Mouse (Mus musculus): Measurements from ENCODE around the gene Olfr287.

The Olfr287 gene

DNA sequence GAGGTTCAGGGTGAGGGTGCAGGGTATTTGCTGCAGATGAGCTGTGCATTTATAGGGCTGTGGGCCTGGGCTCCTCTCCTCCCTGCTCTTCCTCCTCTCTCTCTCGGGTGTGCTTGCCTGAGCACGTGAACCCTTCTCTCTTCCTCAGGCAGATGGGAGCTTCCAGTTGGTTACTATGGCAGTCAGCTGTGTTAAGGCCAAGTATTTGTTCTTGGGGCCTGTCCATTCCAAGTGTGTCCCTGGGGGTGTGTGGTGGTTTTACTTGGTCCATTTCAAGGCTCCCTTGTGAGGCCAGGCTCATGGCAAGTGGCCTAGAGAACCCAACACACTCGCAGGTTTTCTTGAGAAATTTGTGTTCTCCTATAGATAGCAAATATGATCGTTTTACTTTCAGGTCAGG, at the start of gene Olfr287, which contains the start of gene Gm44579:
Gene Olfr287 (minus strand): TSS at position 180 of the 400 bp plus-strand sequence.
Gene Gm44579 (minus strand): TSS at position 101 of the 400 bp plus-strand sequence.
- DNase-seq (ENCODE audit: low spot score in 2 of 2) = no peak

DNA sequence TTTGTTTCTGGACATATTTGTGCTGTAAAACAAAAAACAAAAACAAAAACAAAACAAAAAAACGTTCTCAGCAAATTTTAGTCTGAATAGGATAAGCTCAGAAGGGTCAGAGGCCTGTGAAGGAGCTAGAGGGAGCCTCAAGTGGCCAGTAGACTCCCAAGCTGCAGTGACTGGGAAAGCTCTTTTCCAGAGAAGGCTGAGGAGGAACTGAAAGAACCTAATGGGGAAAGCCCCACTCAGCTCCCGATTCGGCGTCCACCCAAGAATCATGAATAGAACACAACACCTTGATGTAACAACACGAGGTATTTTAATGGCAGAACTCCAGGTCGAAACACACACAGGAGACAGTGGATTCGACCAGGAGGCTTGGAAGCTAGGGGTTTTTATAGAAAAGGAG, 36.9 kb upstream of the Olfr287 start:
- DNase-seq (ENCODE audit: low spot score in 2 of 2) = no peak

DNA sequence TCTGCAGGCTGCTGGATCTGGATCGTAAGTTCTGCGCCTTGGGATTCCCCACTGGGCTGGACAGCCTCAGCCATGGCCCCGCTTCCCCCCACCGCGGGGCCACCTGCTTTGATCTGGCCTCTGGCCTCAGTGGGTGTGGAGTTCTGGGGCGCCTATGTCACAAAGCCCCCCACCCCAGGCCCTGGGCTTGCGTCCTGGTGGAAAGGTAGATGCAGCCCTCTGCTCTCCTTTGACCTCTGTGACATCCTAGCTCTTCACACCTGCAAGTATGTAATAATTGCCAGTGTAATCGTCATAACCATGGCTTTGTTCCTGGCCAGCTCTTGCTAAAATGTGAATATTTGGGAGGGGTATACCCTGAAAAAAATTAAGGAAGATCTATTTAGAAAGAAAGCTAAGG, 36.3 kb upstream of the Olfr287 start, which contains the start of gene H1fnt:
Gene H1fnt (minus strand): TSS at position 101 of the 400 bp plus-strand sequence.
- DNase-seq (ENCODE audit: low spot score in 2 of 2) = no peak

DNA sequence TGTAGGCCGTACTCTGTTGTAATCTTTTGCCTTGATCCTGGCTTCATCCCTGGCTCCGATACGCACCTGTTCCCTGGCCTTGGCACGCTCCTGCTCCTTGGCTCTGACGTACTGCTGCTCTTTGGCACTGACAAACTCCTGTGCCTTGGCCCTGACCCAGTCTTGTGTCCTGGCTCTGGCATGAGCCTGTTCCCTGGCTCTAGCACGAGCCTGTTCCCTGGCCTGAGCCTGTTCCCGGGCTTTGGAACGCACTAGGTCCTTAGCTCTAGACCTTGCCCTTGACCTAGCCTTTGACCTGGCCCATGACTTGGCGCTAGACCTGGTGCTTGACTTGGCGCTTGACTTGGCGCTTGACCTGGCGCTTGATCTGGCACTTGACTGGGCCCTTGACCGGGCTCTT, 35.4 kb upstream of the Olfr287 start:
- DNase-seq (ENCODE audit: low spot score in 2 of 2) = no peak

- no peak for DNase-seq (ENCODE audit: low spot score in 2 of 2)
Measured at GRCm38 (mm10) chr15:98235442-98235841, 14.6 kb upstream of the Olfr287 start.

DNA sequence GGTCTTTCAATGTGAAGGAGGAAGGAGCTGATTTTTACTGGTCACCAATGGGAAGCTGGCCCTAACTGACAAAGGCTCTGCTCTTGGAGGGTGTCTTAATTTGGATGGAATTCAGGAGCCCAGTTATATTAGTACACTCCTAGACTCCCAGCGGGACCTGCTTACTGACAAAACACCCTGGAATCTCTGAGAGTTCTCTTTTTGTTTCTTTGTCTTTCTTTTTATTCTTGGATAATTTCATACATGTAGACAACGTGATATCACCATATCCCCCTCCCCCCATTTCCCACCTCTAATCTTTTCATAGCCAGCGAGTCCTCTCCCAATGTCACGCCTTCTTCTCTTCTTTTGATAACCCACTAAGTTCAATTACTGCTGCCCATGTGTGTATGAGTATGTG, 13.5 kb upstream of the Olfr287 start, which contains the start of gene Olfr286:
Gene Olfr286 (minus strand): TSS at position 101 of the 400 bp plus-strand sequence.
- no peak for DNase-seq (ENCODE audit: low spot score in 2 of 2)

- DNase-seq (ENCODE audit: low spot score in 2 of 2) = no peak
Measured at GRCm38 (mm10) chr15:98226096-98226495, 5.2 kb upstream of the Olfr287 start.

GRCm38 (mm10) chr15:98225610-98226009, 4.8 kb upstream of the Olfr287 start:
- no peak for DNase-seq (ENCODE audit: low spot score in 2 of 2)

- DNase-seq (ENCODE audit: low spot score in 2 of 2) = no peak
Measured at GRCm38 (mm10) chr15:98222377-98222776, 1.5 kb upstream of the Olfr287 start.

DNA sequence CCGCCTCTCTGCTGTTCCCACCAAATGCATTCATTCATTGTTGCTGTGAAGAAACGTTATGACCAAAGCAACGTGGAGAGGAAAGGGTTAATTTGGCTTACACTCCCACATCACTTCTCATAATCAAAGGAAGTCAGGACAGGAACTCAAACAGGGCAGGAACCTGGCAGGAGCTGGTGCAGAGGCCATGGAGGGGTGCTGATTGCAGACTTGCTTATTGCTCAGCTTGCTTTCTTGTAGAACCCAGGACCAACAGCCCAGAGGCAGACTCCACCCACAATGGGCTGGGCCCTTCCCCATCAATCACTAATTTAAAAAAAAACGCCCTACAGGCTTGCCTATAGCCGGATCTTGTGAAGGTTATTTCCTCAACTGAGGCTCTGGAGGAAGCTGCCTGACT, 6.7 kb downstream of the Olfr287 start:
- DNase-seq (ENCODE audit: low spot score in 2 of 2) = no peak

GRCm38 (mm10) chr15:98213336-98213870, 7.5 kb downstream of the Olfr287 start:
- DNase-seq (ENCODE audit: low spot score in 2 of 2) = no peak

DNA sequence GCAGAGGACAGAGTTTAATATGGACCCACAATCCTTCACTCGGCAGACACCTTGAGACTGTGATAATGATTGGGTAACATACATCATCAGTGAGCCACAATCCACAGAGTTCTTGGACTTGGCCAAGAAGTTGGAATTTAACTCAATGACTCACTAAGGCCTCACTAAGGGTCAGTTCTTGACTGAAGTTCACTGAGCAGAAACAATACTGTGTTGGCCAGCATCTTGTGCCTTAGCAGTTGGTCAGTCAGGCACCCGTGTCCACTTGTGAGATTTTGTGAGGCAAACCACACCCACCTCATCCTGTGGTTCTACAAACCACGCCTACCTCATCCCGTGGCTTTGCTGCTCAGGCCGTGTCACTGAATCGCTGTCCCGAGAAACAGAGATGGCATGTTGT, 11.2 kb downstream of the Olfr287 start:
- no peak for DNase-seq (ENCODE audit: low spot score in 2 of 2)

GRCm38 (mm10) chr15:98195442-98195841, 25.4 kb downstream of the Olfr287 start, which contains the start of gene Olfr288:
Gene Olfr288 (minus strand): TSS chr15:98195542.
- no peak for DNase-seq (ENCODE audit: low spot score in 2 of 2)

DNA sequence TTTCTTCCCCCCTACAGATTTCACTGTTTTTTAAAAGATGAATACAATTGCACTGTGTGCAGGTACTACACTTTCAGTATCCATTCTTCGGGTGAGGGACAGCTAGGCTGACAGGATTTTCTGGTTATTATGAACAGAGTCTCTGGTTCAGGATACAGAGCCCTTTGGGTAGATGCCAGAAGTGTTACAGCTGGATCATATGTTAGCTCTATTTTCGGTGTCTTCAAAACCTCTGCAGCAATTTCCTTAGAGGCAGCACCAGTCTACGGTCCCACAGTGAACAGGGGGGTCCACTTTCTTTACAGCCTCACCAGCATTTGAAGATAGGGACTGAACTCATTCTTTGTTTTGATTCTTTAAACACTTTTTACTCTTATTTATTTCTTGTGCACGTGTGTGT, 36.4 kb downstream of the Olfr287 start:
- no peak for DNase-seq (ENCODE audit: low spot score in 2 of 2)

GRCm38 (mm10) chr15:98181856-98182570, 38.8 kb downstream of the Olfr287 start:
- no peak for DNase-seq (ENCODE audit: low spot score in 2 of 2)

- DNase-seq (ENCODE audit: low spot score in 2 of 2) = peak; percentile 48 to 67
Measured at GRCm38 (mm10) chr15:98181132-98181711, 39.6 kb downstream of the Olfr287 start.

- DNase-seq (ENCODE audit: low spot score in 2 of 2) = no peak
Measured at GRCm38 (mm10) chr15:98180567-98181131, 40.2 kb downstream of the Olfr287 start.

DNA sequence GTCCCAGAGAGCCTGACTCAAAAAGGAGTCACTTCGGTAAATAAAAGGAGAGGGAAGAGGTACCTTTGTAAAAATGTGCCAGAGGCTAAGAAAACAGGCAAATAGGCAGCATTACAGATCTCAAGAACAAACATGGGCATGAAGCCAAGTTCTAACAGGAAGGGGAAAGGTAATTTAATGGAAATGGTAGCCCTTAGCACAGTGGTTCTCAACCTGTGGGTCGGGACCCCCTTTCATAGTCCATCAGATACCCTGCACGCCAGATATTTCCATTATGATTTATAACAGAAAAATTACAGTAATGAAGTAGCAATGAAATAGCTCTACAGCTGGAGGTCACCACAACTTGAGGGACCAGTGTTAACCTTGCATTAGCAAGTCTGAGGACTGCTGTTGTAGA, 43.5 kb downstream of the Olfr287 start:
- no peak for DNase-seq (ENCODE audit: low spot score in 2 of 2)

- no peak for DNase-seq (ENCODE audit: low spot score in 2 of 2)
Measured at GRCm38 (mm10) chr15:98173821-98174220, 47.0 kb downstream of the Olfr287 start.

GRCm38 (mm10) chr15:98172113-98172512, 48.7 kb downstream of the Olfr287 start:
- DNase-seq (ENCODE audit: low spot score in 2 of 2) = no peak

GRCm38 (mm10) chr15:98170917-98171316, 49.9 kb downstream of the Olfr287 start:
- DNase-seq (ENCODE audit: low spot score in 2 of 2) = no peak

DNA sequence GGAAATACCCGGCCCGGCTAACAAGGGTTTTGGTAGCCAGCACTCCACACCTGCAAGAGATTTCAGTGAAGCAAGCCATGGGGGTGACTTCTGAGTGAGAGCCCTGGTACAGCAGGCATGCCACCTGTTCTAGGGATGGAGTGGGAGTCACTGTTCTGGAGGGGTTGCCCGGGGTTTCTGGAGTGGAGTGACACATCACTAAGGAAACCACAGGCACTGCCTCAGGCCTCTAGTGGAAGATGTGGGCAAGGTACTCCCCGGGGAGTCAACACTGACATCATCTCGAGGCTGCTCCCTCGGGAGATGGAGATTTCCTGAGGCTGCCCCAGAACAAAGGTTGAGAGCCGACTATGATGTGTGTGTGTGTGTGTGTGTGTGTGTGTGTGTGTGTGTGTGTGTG, 50.5 kb downstream of the Olfr287 start:
- DNase-seq (ENCODE audit: low spot score in 2 of 2) = no peak

GRCm38 (mm10) chr15:98168622-98169004, 52.2 kb downstream of the Olfr287 start:
- no peak for DNase-seq (ENCODE audit: low spot score in 2 of 2)

Data from spleen, postnatal 14 days (tissue).